Mouse (Mus musculus) common myeloid progenitor, adult 5-6 weeks (primary cell): Measurements from ENCODE around the gene Appl1. TPM values are rescaled to one million over a fixed set of nuclear protein-coding genes. Genes with fewer than 3 reads are reported as not detected.

ENCODE experiments used
- ATAC-seq: replicated peaks from 2 replicates; pipeline ENCODE4 v1.8.0; 2016; ENCODE audit warnings: low read depth, mild to moderate bottlenecking, moderate TSS enrichment, inconsistent platforms; ENCODE audit not compliant: poor library complexity, severe bottlenecking
- total RNA-seq: library from RNA; stranded (forward); fragments of 200-1000, 187-1606 nt; gene quantifications from 2 replicates; pipeline ENCODE4 v1.2.3, GENCODE M21; 2017

The Appl1 gene
- 27.9 and 38.3 TPM in 2 replicates for total RNA-seq

GRCm38 (mm10) chr14:26971106-26971789 lies at the start of gene Appl1:
Gene Appl1, minus strand, starts transcription at chr14:26971232.
- no peak for ATAC-seq

GRCm38 (mm10) chr14:27019850-27020249 lies 48.8 kb upstream of the Appl1 start:
- no peak for ATAC-seq

GRCm38 (mm10) chr14:27017936-27018335 lies 46.9 kb upstream of the Appl1 start:
- ATAC-seq = no peak

GRCm38 (mm10) chr14:27013658-27014057 lies 42.6 kb upstream of the Appl1 start:
- no peak for ATAC-seq

GRCm38 (mm10) chr14:27011561-27011960 lies 40.5 kb upstream of the Appl1 start:
- no peak for ATAC-seq

GRCm38 (mm10) chr14:27005937-27006336 lies 34.9 kb upstream of the Appl1 start:
- no peak for ATAC-seq

- ATAC-seq = no peak
Measured at GRCm38 (mm10) chr14:27004906-27005305, 33.9 kb upstream of the Appl1 start.

GRCm38 (mm10) chr14:27000386-27000785 lies 29.4 kb upstream of the Appl1 start:
- no peak for ATAC-seq

- ATAC-seq = no peak
Measured at GRCm38 (mm10) chr14:26996257-26996656, 25.2 kb upstream of the Appl1 start.

GRCm38 (mm10) chr14:26994211-26994741 lies 23.2 kb upstream of the Appl1 start, which contains the start of gene Hesx1:
Gene Hesx1, plus strand, starts transcription at chr14:26994416.
- peak; percentile 91 for ATAC-seq

GRCm38 (mm10) chr14:26993427-26993826 lies 22.4 kb upstream of the Appl1 start:
- no peak for ATAC-seq

GRCm38 (mm10) chr14:26991622-26992021 lies 20.6 kb upstream of the Appl1 start:
- ATAC-seq = no peak

GRCm38 (mm10) chr14:26988694-26989093 lies 17.7 kb upstream of the Appl1 start:
- ATAC-seq = no peak

GRCm38 (mm10) chr14:26982150-26982530 lies 11.1 kb upstream of the Appl1 start:
- no peak for ATAC-seq

- ATAC-seq = no peak
Measured at GRCm38 (mm10) chr14:26981494-26982149, 10.6 kb upstream of the Appl1 start.

GRCm38 (mm10) chr14:26981021-26981420 lies 10.0 kb upstream of the Appl1 start:
- no peak for ATAC-seq

GRCm38 (mm10) chr14:26979808-26980207 lies 8.8 kb upstream of the Appl1 start:
- ATAC-seq = no peak

- peak; percentile 52 for ATAC-seq
Measured at GRCm38 (mm10) chr14:26977500-26977899, 6.5 kb upstream of the Appl1 start.

GRCm38 (mm10) chr14:26976212-26976611 lies 5.2 kb upstream of the Appl1 start:
- ATAC-seq = peak; percentile 85

GRCm38 (mm10) chr14:26975490-26975889 lies 4.5 kb upstream of the Appl1 start:
- ATAC-seq = no peak

GRCm38 (mm10) chr14:26973089-26973488 lies 2.1 kb upstream of the Appl1 start:
- ATAC-seq = no peak
